Mouse (Mus musculus) ES-E14 (cell line): ENCODE measurements at regions not wholly inside any gene's neighbourhood (a gene's known extent, or its start where the extent isn't known, plus 50 kb on each side); places are given as distances from the start of the nearest gene placed in this dataset.
A peak's percentile ranks its signal among the peaks of the same experiment; 100 is the strongest.

Experiments
- DNase-seq: peaks from one replicate; pipeline ENCODE4 v3.0.0-alpha.2; 2013; ENCODE audit warnings: low read depth, low spot score
- H3K27ac ChIP-seq: 2 replicates; pipeline ENCODE4 v1.5.1; 2012; ENCODE audit warnings: low read depth, mild to moderate bottlenecking, low read length, moderate library complexity, mixed read lengths; ENCODE audit not compliant: poor library complexity, insufficient read depth, severe bottlenecking
- H3K36me3 ChIP-seq: 2 replicates; pipeline ENCODE4 v1.6.1; 2012; ENCODE audit warnings: mild to moderate bottlenecking, low read length, moderate library complexity, mixed read lengths; ENCODE audit not compliant: control insufficient read depth, poor library complexity, insufficient read depth, severe bottlenecking
- H3K4me1 ChIP-seq, 2 experiments: fragments of 150-350 bp in 1 of 2; sonication (generic) in 1 of 2; 2 replicates each; pipeline ENCODE4 v1.6.1; 2012; ENCODE audit warnings: low read length in 2 of 2, mild to moderate bottlenecking in 1 of 2, mixed read lengths in 1 of 2; ENCODE audit not compliant: control insufficient read depth in 2 of 2, insufficient read depth in 2 of 2, poor library complexity in 1 of 2
- H3K4me3 ChIP-seq, 2 experiments: fragments of 150-350 bp in 1 of 2; sonication (generic) in 1 of 2; 2 replicates each; pipeline ENCODE4 v1.5.1; 2012; ENCODE audit warnings: low read length in 2 of 2, low read depth in 1 of 2, mild to moderate bottlenecking in 1 of 2, mixed read lengths in 1 of 2; ENCODE audit not compliant: insufficient read depth in 1 of 2, poor library complexity in 1 of 2, severe bottlenecking in 1 of 2
- H3K9ac ChIP-seq: 2 replicates; pipeline ENCODE4 v1.6.1; 2012; ENCODE audit warnings: low read depth, mild to moderate bottlenecking, low read length, mixed read lengths; ENCODE audit not compliant: poor library complexity, insufficient read depth, severe bottlenecking
- H3K9me3 ChIP-seq: fragments of 150-350 bp; sonication (generic); 2 replicates; pipeline ENCODE4 v1.6.1; 2012; ENCODE audit warnings: low read depth, mild to moderate bottlenecking, low read length; ENCODE audit not compliant: control insufficient read depth, insufficient read depth
- CHD2 ChIP-seq: IDR thresholded peaks from 2 replicates; pipeline ENCODE4 v1.6.1; 2014; ENCODE audit warnings: mild to moderate bottlenecking, low read depth, low read length, inconsistent platforms
- HCFC1 ChIP-seq: IDR thresholded peaks from 2 replicates; pipeline ENCODE4 v1.6.1; 2012; ENCODE audit warnings: low read length, inconsistent platforms, borderline replicate concordance; ENCODE audit not compliant: insufficient read depth
- MAFK ChIP-seq: IDR thresholded peaks from 2 replicates; pipeline ENCODE4 v1.6.1; 2014; ENCODE audit warnings: mild to moderate bottlenecking, low read depth, low read length, inconsistent platforms; ENCODE audit not compliant: insufficient read depth
- ZC3H11A ChIP-seq: IDR thresholded peaks from 2 replicates; pipeline ENCODE4 v1.6.1; 2012; ENCODE audit warnings: low read depth, mild to moderate bottlenecking, inconsistent platforms, low read length, borderline replicate concordance
- ZNF384 ChIP-seq: IDR thresholded peaks from 2 replicates; pipeline ENCODE4 v1.6.1; 2012; ENCODE audit warnings: low read depth, low read length, inconsistent platforms
- in situ Hi-C, 2 experiments: fragments of 600-800 bp; cut with MboI; formaldehyde crosslinking; loops; one replicate each; pipeline ENCODE4 v1.15.1; 2025; ENCODE audit warnings: low sequenced_read_pairs in 2 of 2, inconsistent platforms in 1 of 2; ENCODE audit not compliant: unreplicated experiment in 2 of 2

DNA sequence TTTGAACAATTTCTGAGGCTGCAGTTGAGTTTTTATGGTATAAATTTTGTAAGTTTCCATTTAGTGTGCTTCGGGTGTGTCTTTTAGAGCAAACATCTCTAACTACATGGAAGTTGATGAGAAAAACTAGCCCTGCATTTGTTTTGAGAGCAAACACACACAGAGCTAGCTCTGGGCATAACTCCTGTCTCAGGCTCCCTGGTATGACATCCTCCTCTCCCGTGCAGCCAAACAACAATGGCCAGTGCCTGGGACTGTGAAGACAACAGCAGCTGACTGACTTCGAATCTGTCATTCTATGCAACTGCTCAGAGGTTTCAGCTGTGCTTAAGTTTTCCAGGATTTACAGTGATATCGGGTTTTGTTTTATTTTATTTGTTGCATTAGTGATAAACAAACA lies 105.3 kb upstream of the Peli1 start:
- TF ChIP-seq CHD2: no peak
- TF ChIP-seq MAFK: no peak
- TF ChIP-seq ZNF384: no peak
- no peak for TF ChIP-seq ZC3H11A
- no peak for TF ChIP-seq HCFC1
- Histone ChIP-seq H3K9ac (no peak overlapping the region), H3K4me3 (no peak overlapping the region), H3K4me1 (no peaks in the 10 kb centered on the region), H3K9me3 (no peaks in the 10 kb centered on the region), H3K36me3 (no peaks in the 10 kb centered on the region), H3K27ac (no peak overlapping the region)
- no peak for DNase-seq
- in situ Hi-C loops: no loop called here

DNA sequence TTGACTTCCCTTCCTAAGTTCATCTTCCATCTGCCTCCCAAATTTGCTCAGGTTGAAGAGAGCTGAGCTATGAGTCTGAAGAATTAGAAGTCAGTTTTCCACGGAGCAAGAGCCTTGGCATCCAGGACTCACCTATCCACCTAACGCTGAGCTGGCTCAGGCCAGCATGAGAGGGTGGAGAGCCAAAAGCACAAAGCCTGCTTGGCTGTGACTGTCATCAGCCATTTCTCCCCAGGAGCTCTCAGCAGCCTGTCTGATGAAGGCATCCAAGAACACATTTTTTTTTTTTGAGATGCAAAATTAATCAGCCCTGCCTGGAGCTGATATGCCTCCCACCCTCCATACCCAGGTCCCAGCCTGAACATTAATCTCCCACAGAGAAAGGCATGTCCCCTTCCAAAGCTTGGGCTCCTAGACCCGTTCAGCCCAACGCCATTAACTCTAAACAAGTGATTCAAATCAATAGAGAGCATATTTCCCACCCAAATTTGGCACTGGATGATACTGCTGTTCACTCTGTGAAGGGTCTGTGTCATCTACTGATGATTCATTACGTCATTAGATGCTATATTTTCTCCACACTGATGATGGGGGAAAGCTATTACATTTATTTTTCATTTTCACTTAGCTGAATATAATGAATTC lies 103.8 kb upstream of the Peli1 start:
- in situ Hi-C loops: no loop called here
- H3K4me3 ChIP-seq: no peak overlapping the region
- no peaks in the 10 kb centered on the region for H3K36me3 ChIP-seq
- H3K9ac ChIP-seq: no peak overlapping the region
- H3K9me3 ChIP-seq: no peaks in the 10 kb centered on the region
- TF ChIP-seq CHD2 (no peak), MAFK (no peak), ZNF384 (no peak), ZC3H11A (no peak), HCFC1 (no peak)
- no peak overlapping the region for H3K27ac ChIP-seq
- DNase-seq: no peak
- no peaks in the 10 kb centered on the region for H3K4me1 ChIP-seq

DNA sequence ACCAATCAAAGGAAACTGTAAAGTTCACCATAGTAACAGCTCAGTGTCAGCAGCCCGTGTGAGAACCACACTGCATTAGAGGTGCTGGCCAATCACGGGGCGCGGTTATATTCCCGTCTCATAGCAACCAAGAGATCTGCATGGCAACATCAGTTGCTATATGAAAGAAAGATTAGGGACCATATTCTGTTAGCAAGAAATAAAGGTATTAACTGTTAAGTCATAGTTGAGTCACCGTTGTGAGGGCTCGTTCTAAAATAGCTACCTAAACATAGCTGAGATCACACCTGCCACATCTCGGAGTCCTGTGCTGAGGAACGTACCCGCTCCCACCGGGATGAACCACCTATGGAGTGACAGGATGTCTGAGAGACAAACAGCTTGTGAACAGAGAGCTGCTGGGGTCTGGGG lies 103.2 kb upstream of the Peli1 start:
- Histone ChIP-seq H3K36me3 (no peaks in the 10 kb centered on the region), H3K9ac (no peak overlapping the region), H3K4me1 (no peaks in the 10 kb centered on the region), H3K27ac (no peak overlapping the region), H3K4me3 (no peak overlapping the region), H3K9me3 (no peaks in the 10 kb centered on the region)
- no peak for DNase-seq
- TF ChIP-seq ZNF384 (no peak), MAFK (no peak)
- in situ Hi-C loops: no loop called here

- Histone ChIP-seq H3K4me3 (no peak overlapping the region), H3K36me3 (no peaks in the 10 kb centered on the region), H3K9me3 (no peaks in the 10 kb centered on the region), H3K4me1 (no peaks in the 10 kb centered on the region), H3K27ac (no peak overlapping the region), H3K9ac (no peak overlapping the region)
- in situ Hi-C loops: no loop called here
- TF ChIP-seq ZNF384 (no peak), HCFC1 (no peak), MAFK (no peak), ZC3H11A (no peak)
- no peak for DNase-seq
These were observed 102.2 kb upstream of the Peli1 start for GRCm38 (mm10) chr11:20988871-20989270.

- Histone ChIP-seq H3K36me3 (no peaks in the 10 kb centered on the region), H3K27ac (no peak overlapping the region), H3K9ac (no peak overlapping the region), H3K4me3 (no peak overlapping the region), H3K4me1 (no peaks in the 10 kb centered on the region), H3K9me3 (no peaks in the 10 kb centered on the region)
- in situ Hi-C loops: no loop called here
- TF ChIP-seq MAFK (0 out of 2 replicates have a peak, but pooled peaks have one; percentile 23), CHD2 (no peak)
- DNase-seq: no peak
These were observed 97.5 kb upstream of the Peli1 start for GRCm38 (mm10) chr11:20993580-20993979.
